Mouse (Mus musculus) right cerebral cortex, postnatal 14 days (tissue): ENCODE data around the gene AW209491.
A peak's percentile ranks its signal among the peaks of the same experiment; 100 is the strongest.

ENCODE experiments used
- DNase-seq: peaks from one replicate; pipeline ENCODE4 v3.0.0; 2022

The AW209491 gene

GRCm38 (mm10) chr13:14629726-14630641 is at the start of gene AW209491:
TSS of gene AW209491 (plus strand) at chr13:14630154.
- peak; percentile 95 for DNase-seq

- DNase-seq = no peak
These were observed 49.6 kb upstream of the AW209491 start for GRCm38 (mm10) chr13:14580392-14580791.

- DNase-seq = no peak
These were observed 27.2 kb upstream of the AW209491 start for GRCm38 (mm10) chr13:14602744-14603143.

- no peak for DNase-seq
These were observed 22.3 kb upstream of the AW209491 start for GRCm38 (mm10) chr13:14607616-14608015.

GRCm38 (mm10) chr13:14612463-14612862 is 17.5 kb upstream of the AW209491 start:
- no peak for DNase-seq

GRCm38 (mm10) chr13:14612926-14613529 is 16.9 kb upstream of the AW209491 start, which contains the start of the genes Mrpl32 and Psma2:
TSS of gene Mrpl32 (minus strand) at chr13:14613165.
TSS of gene Psma2 (plus strand) at chr13:14613240.
- DNase-seq = peak; percentile 96

- DNase-seq = no peak
These were observed 16.4 kb upstream of the AW209491 start for GRCm38 (mm10) chr13:14613553-14613952.

- DNase-seq = peak; percentile 66
These were observed 11.2 kb upstream of the AW209491 start for GRCm38 (mm10) chr13:14618724-14619123.

GRCm38 (mm10) chr13:14639998-14640397 is 10.0 kb downstream of the AW209491 start:
- no peak for DNase-seq

GRCm38 (mm10) chr13:14649301-14649700 is 19.3 kb downstream of the AW209491 start:
- DNase-seq = peak; percentile 21

- no peak for DNase-seq
These were observed 37.2 kb downstream of the AW209491 start for GRCm38 (mm10) chr13:14667107-14667506.

GRCm38 (mm10) chr13:14670342-14670741 is 40.4 kb downstream of the AW209491 start:
- peak; percentile 43 for DNase-seq
